Mouse (Mus musculus): ENCODE measurements around the gene Dnah17. TPM values are rescaled to one million over a fixed set of nuclear protein-coding genes. Genes with fewer than 3 reads are reported as not detected.
A peak's percentile ranks its signal among the peaks of the same experiment; 100 is the strongest.

Dnah17 gene
- total and polyA plus RNA-seq, 2 experiments from 2014 or later = 0.17 to 0.62 TPM

DNA sequence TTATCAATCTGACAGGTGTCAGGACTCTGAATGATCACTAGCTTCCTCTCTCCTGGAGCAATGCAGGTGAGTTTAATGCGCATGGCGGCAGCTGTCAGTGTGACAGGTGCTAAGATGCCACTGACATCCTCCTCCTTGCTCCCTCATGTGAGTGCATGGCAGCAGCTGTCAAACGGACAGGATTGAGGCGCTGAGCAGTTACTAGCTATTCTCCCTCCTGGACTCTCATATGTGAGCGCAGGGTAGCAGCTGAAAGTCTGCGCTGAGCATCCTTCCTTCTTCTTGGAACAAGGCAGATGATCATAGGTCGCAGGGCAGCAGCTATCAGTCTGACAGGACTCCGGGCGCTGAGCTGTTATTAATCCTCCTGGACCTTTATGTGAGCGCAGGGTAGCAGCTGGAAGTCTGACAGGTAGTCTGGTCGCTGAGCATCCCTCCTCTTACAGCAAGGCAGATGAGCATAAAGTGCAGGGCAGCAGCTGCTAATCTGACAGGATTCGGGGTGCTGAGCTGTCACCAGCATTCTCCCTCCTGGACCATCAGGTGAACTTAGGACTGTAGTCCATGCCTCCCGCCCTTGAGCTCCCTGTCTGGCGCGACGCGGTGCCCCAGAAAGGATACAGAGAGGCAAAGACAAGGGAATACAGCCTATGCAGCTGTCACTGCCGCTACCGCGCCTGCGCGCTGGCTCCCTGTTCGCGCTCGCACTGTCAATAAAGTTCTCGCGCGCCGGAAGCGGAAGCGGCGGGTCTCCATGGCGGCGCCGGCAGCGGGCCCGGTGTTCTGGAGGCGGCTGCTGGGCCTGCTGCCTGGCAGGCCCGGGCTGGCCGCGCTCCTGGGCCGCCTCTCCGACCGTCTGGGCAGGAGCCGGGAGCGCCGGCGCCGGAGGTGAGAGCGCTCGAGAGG, 144.1 kb downstream of the Dnah17 start, which contains the start of gene Pgs1:
Gene Pgs1, plus strand, starts transcription at position 167 of the 906 bp plus-strand sequence.
- Histone ChIP-seq H3K36me3 (ENCODE audit: insufficient read depth) (no peaks in the 10 kb centered on the region), H3K27ac (ENCODE audit: low read depth, low read length) (peak within 1 kb of the TSS; percentile 93), H3K4me3 (ENCODE audit: low read depth, low read length) (peak within 1 kb of the TSS; percentile 98), H3K4me1 (ENCODE audit: insufficient read depth) (peaks cover 18% of the 10 kb centered on the region), H3K27me3 (ENCODE audit: insufficient read depth, low read length) (no peaks in the 10 kb centered on the region), H3K4me2 (ENCODE audit: low read depth) (peak within 1 kb of the TSS; percentile 80), H3K9ac (peak within 1 kb of the TSS; percentile 85), H3K9me3 (ENCODE audit: low read length) (no peaks in the 10 kb centered on the region)
- DNase-seq (peak; percentile 97), ATAC-seq (peak; percentile 99)
- no peak for TF ChIP-seq CTCF (IDR thresholded peaks at IDR 0.05; ENCODE audit: low read depth)
- 8% methylated on average over 47 of the region's 51 CpGs for WGBS

DNA sequence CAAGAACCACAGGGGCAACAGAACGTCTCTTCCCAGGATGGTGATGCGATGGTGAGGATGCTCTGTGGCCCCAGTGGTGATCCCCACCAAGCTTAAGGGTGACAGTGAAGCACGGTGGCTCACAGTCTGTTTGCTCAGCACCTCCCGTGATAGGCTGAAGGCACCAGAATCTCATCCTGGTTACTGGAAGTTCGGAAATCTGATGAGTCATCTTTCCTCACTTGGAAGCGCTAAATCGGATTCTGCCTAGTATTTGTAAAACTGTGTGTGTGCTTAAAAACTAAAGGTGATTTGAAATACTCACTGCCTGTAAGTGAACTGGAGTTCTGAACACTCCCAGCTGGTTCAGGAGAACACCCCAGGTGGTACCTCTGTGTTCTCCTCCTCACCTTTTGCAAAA, 146.7 kb downstream of the Dnah17 start:
- no peak for ATAC-seq
- no peak for DNase-seq

DNA sequence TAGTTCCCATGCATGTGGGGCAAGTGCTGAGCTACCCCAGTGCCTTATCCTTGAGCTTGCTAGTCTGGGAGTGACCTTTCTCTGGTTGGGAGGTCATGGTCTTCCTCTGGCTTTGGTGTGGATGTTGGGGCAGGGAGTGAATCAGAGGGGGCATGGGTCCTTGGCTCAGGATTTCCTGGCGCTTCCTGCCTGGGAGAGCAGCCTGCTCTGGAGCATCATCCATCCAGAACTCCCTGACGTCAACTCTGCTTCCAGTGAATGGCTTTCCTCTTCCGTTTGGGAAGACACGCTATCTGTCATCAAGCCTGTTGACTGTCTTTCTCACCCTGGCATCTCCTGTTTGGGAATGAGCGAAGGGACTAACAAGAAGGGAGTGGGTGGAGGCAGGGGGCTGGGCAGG, 148.0 kb downstream of the Dnah17 start:
- H3K9ac ChIP-seq = no peak overlapping the region
- WGBS = 76% methylated on average over 5 of the region's 5 CpGs

More for the DNA sequence above, 146.7 kb downstream of the Dnah17 start:
- H3K9ac ChIP-seq = no peak overlapping the region
- H3K4me2 ChIP-seq (ENCODE audit: low read depth) = no peak overlapping the region
- H3K4me3 ChIP-seq (ENCODE audit: low read depth, low read length) = no peak overlapping the region
- H3K27ac ChIP-seq (ENCODE audit: low read depth, low read length) = no peak overlapping the region
- no peaks in the 10 kb centered on the region for H3K27me3 ChIP-seq (ENCODE audit: insufficient read depth, low read length)
- WGBS = 67% methylated on average over 7 of the region's 7 CpGs
- peaks cover 18% of the 10 kb centered on the region for H3K4me1 ChIP-seq (ENCODE audit: insufficient read depth)
- no peaks in the 10 kb centered on the region for H3K9me3 ChIP-seq (ENCODE audit: low read length)
- TF ChIP-seq CTCF (IDR thresholded peaks at IDR 0.05; ENCODE audit: low read depth) = no peak
- no peaks in the 10 kb centered on the region for H3K36me3 ChIP-seq (ENCODE audit: insufficient read depth)

DNA sequence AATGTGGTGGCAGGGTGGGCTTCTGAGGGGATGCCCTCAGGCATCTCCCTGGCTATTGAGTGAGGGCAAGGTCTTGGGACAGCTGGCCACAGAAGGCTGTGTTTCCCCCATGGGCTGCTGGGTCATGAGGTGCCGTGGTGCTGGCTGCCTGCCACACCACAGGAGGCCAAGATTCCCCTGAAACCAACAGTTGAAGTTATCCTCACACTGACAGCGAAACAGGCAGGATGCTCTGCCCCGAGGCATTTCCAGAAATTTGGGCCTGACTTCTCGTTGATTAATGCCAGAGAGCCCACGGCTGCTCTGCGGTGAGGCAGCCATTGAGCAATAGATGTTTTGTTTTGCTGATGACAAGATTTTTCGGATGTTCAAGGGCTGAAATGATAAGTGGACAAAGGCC, 151.0 kb downstream of the Dnah17 start:
- H3K9ac ChIP-seq = no peak overlapping the region
- ATAC-seq = no peak
- WGBS = 64% methylated on average over 7 of the region's 7 CpGs

More for the DNA sequence above, 148.0 kb downstream of the Dnah17 start:
- Histone ChIP-seq H3K4me1 (ENCODE audit: insufficient read depth) (peaks cover 7% of the 10 kb centered on the region), H3K27ac (ENCODE audit: low read depth, low read length) (no peak overlapping the region), H3K4me3 (ENCODE audit: low read depth, low read length) (no peak overlapping the region), H3K4me2 (ENCODE audit: low read depth) (no peak overlapping the region), H3K9me3 (ENCODE audit: low read length) (no peaks in the 10 kb centered on the region), H3K27me3 (ENCODE audit: insufficient read depth, low read length) (no peaks in the 10 kb centered on the region), H3K36me3 (ENCODE audit: insufficient read depth) (no peaks in the 10 kb centered on the region)
- DNase-seq (no peak), ATAC-seq (no peak)
- no peak for TF ChIP-seq CTCF (IDR thresholded peaks at IDR 0.05; ENCODE audit: low read depth)

DNA sequence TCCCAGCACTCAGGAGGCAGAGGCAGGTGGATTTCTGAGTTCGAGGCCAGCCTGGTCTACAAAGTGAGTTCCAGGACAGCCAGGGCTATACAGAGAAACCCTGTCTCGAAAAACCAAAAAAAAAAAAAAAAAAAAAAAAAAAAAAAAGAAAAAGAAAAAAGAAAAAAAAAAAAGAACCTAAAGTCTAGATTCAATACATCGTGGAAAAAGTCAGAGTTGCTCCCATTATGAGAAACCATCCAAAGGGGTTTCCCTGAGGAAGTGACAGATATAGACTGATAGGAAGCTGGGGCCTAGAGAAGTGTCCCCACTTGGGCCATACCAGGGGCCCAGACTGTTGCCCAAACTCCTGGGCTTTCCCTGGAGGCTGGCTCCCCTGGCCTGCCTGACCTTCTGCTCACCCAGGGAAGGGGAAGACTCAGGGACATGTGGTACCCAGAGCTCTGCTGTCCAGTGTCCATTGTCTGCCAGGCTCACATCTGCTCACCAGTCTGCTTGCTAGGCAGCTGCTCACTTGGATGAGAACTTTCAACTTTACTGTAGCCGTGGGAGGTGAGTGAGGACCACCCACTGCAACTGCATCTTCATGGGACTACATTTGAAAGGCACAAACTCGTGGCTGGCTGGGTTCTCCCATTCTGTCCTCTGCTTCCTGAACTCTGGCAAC, 152.6 kb downstream of the Dnah17 start:
- Histone ChIP-seq H3K36me3 (ENCODE audit: insufficient read depth) (no peaks in the 10 kb centered on the region), H3K4me2 (ENCODE audit: low read depth) (no peak overlapping the region), H3K4me1 (ENCODE audit: insufficient read depth) (no peaks in the 10 kb centered on the region), H3K27me3 (ENCODE audit: insufficient read depth, low read length) (no peaks in the 10 kb centered on the region), H3K9ac (no peak overlapping the region), H3K27ac (ENCODE audit: low read depth, low read length) (no peak overlapping the region), H3K9me3 (ENCODE audit: low read length) (no peaks in the 10 kb centered on the region), H3K4me3 (ENCODE audit: low read depth, low read length) (no peak overlapping the region)
- no peak for ATAC-seq
- WGBS = 63% methylated on average over 4 of the region's 5 CpGs
- no peak for DNase-seq
- TF ChIP-seq CTCF (IDR thresholded peaks at IDR 0.05; ENCODE audit: low read depth) = no peak

More for the DNA sequence above, 151.0 kb downstream of the Dnah17 start:
- no peak for TF ChIP-seq CTCF (IDR thresholded peaks at IDR 0.05; ENCODE audit: low read depth)
- Histone ChIP-seq H3K27ac (ENCODE audit: low read depth, low read length) (no peak overlapping the region), H3K27me3 (ENCODE audit: insufficient read depth, low read length) (no peaks in the 10 kb centered on the region), H3K36me3 (ENCODE audit: insufficient read depth) (no peaks in the 10 kb centered on the region), H3K4me3 (ENCODE audit: low read depth, low read length) (no peak overlapping the region), H3K9me3 (ENCODE audit: low read length) (no peaks in the 10 kb centered on the region), H3K4me1 (ENCODE audit: insufficient read depth) (no peaks in the 10 kb centered on the region), H3K4me2 (ENCODE audit: low read depth) (no peak overlapping the region)
- DNase-seq = no peak

DNA sequence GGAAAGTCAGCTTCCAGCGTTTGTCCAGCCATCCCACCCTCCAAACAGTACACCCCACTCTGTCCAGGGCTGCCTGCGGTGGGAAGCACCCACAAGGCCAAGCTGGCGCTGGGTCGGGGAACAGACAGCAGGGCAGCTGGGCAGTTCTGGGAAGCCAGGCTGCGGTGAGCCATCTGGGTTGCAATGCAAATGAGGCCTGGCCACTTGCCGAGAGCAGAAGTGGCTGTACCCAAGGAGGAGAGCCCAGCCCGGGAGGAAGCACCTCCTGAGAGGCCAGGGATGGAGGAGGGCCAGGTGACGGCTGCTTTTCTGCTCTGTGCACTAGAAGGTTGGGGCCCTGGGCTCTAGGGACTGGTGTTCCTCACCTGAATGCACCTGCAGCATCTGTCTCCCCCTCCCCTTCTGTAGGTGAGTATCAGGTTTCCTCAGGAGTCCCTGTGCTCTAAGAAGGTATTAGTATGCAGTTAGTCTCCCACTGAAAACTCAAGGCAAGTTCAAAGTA, 154.3 kb downstream of the Dnah17 start:
- Histone ChIP-seq H3K9me3 (ENCODE audit: low read length) (no peaks in the 10 kb centered on the region), H3K9ac (no peak overlapping the region), H3K27ac (ENCODE audit: low read depth, low read length) (no peak overlapping the region), H3K27me3 (ENCODE audit: insufficient read depth, low read length) (no peaks in the 10 kb centered on the region), H3K4me2 (ENCODE audit: low read depth) (no peak overlapping the region), H3K4me3 (ENCODE audit: low read depth, low read length) (no peak overlapping the region), H3K4me1 (ENCODE audit: insufficient read depth) (no peaks in the 10 kb centered on the region), H3K36me3 (ENCODE audit: insufficient read depth) (no peaks in the 10 kb centered on the region)
- ATAC-seq = peak; percentile 45; the same call in 1 of the 2 replicates
- TF ChIP-seq CTCF (IDR thresholded peaks at IDR 0.05; ENCODE audit: low read depth) = no peak
- 11% methylated on average over 8 of the region's 8 CpGs for WGBS
- peak; percentile 52 for DNase-seq

All from forebrain, postnatal 0 days (tissue).